Mouse (Mus musculus) heart, adult 2 months (tissue): ENCODE data around the gene Spg11. TPM values are rescaled to one million over a fixed set of nuclear protein-coding genes. Genes with fewer than 3 reads are reported as not detected.

Experiments
- DNase-seq, 2 experiments: peaks; one replicate each; pipeline ENCODE4 v3.0.0; 2021
- H3K27ac ChIP-seq: fragments of 200-600 bp; 2 replicates; pipeline ENCODE4 v1.8.1; 2022
- H3K27me3 ChIP-seq: fragments of 200-500 bp; 2 replicates; pipeline ENCODE4 v1.6.1; 2012; ENCODE audit warnings: mild to moderate bottlenecking, low read length, inconsistent platforms, mixed read lengths; ENCODE audit not compliant: control insufficient read depth, insufficient read depth
- H3K36me3 ChIP-seq: fragments of 200-500 bp; 2 replicates; pipeline ENCODE4 v1.6.1; 2012; ENCODE audit warnings: low read length, inconsistent platforms; ENCODE audit not compliant: control insufficient read depth, insufficient read depth
- H3K4me1 ChIP-seq: fragments of 200-500 bp; 2 replicates; pipeline ENCODE4 v1.6.1; 2011; ENCODE audit warnings: low read length; ENCODE audit not compliant: control insufficient read depth, insufficient read depth
- H3K4me3 ChIP-seq: fragments of 200-600 bp; 2 replicates; pipeline ENCODE4 v1.8.1; 2022
- H3K79me2 ChIP-seq: fragments of 200-500 bp; replicated peaks from 2 replicates; pipeline ENCODE4 v1.6.1; 2012; ENCODE audit warnings: mild to moderate bottlenecking, inconsistent platforms, low read length, moderate library complexity, mixed read lengths; ENCODE audit not compliant: control insufficient read depth, insufficient read depth
- H3K9ac ChIP-seq: fragments of 200-500 bp; 2 replicates; pipeline ENCODE4 v1.6.1; 2012; ENCODE audit warnings: low read depth, mild to moderate bottlenecking, control low read depth, inconsistent platforms, low read length, mixed read lengths
- CTCF ChIP-seq: fragments of 200-600 bp; IDR thresholded peaks from 2 replicates; pipeline ENCODE4 v1.8.1; 2022; ENCODE audit warnings: antibody characterized with exemption, mild to moderate bottlenecking, moderate library complexity
- EP300 ChIP-seq: fragments of 200-500 bp; IDR thresholded peaks from 2 replicates; pipeline ENCODE4 v1.6.1; 2011; ENCODE audit warnings: low read depth, low read length, control low read depth; ENCODE audit not compliant: insufficient read depth
- POLR2A ChIP-seq: fragments of 200-500 bp; IDR thresholded peaks from 2 replicates; pipeline ENCODE4 v1.6.1; 2011; ENCODE audit warnings: mild to moderate bottlenecking, low read depth, low read length, control low read depth; ENCODE audit not compliant: insufficient read depth
- WGBS: fragments of 180-500 bp; shearing (Covaris S2); methylation state at CpG from one replicate; pipeline ENCODE4 v1.1.7; 2018; 5-methylcytosine and 5-hydroxymethylcytosine counted together
- intact Hi-C: fragments of 180-260 bp; cut with DNase I; formaldehyde crosslinking; loops from one replicate; pipeline ENCODE4 v1.15.1; 2025
- long read RNA-seq: library from polyadenylated mRNA; stranded (forward); transcript quantifications from one replicate; pipeline ENCODE4 v2.0.0, GENCODE M21; 2021
- polyA plus RNA-seq: library from polyadenylated mRNA; depleted of rRNA; stranded (reverse); fragments of >200 nt; gene quantifications from 2 replicates; pipeline ENCODE4 v1.2.3, GENCODE M21; 2012; rRNA removed
- total RNA-seq, 2 experiments: library from RNA; stranded (reverse); gene quantifications; 2 replicates each; pipeline ENCODE4 v1.2.3; 2021

Gene Spg11
- 10 to 100 TPM; 10.8 to 11.3 TPM for total RNA-seq
- polyA plus RNA-seq = 3.8 and 6.7 TPM in 2 replicates
- long read RNA-seq, full-length matches to known transcripts = 4 of 6 reads
- long read RNA-seq, partial matches to known transcripts = 0 of 6 reads
- long read RNA-seq, other reads (novel, unspliced or antisense) = 2 of 6 reads

DNA sequence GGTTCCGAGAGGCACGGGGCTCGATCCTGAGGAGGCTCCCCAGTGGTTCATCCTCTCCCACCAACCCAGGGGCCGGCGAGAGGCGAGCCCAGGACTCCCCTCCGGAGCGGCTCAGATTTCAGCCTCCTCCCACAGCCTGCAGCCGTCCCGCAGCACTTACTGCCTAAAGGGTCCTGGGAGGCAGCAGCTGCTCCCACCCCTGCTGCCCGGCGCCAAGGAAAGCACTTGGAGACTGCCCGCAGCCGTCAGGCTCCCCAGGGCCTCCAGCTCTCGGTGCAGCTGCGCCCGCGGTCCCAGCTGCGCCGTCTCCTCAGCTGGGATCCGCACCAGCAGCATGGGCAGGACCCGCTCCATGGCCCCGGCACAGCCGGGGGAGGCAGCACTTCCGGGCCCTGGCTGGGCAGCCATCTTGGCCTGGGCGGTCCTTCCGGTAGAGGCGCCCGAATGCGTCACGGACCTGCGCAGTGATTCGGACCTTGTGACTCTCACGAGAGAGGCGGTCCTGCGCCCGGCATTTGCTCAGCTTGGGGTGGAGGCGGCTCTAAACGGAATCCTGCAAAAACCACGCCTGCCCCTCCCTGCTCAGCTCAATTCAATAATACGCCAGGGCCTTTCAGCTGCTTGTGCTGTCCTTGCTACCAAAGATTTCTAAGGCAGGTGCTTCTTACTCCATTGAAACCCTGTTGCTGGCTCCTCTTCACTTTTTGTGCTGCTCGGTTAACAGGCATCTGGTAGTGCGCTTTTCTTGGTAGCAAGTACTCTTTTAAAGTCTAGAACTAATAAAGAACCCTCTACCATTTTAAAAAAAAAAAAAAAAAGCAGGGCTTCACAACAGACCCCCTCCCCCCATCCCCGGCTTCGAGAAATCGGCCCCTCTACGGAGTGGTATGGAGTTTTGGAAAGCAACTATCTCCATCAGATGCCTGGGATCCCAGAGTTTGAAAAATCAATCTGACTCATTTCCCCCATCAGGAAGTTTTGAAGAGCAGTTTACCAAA lies at the start of gene Spg11:
Spg11 (minus strand) TSS at position 426 of the 998 bp plus-strand sequence.
- H3K9ac ChIP-seq = peak within 1 kb of the TSS; percentile 92
- no peaks in the 10 kb centered on the region for H3K79me2 ChIP-seq
- DNase-seq = peak; percentile 98
- H3K27ac ChIP-seq = peak within 1 kb of the TSS; percentile 98
- peak within 1 kb of the TSS; percentile 96 for H3K4me3 ChIP-seq
- peaks cover 5% of the 10 kb centered on the region for H3K36me3 ChIP-seq
- TF ChIP-seq EP300 = peak; percentile 83; the same call in 1 of the 2 replicates
- no peak for TF ChIP-seq CTCF
- TF ChIP-seq POLR2A = peak; percentile 95
- H3K27me3 ChIP-seq = no peaks in the 10 kb centered on the region
- peaks cover 3% of the 10 kb centered on the region for H3K4me1 ChIP-seq
- under 1% methylated on average over 47 of the region's 47 CpGs for WGBS
- intact Hi-C loops = loop anchor here (1.0 to 5.0 kb wide), 3 partner anchors 30 to 91 kb away; partner anchors contain the start of genes Eif3j1 and Trim69

DNA sequence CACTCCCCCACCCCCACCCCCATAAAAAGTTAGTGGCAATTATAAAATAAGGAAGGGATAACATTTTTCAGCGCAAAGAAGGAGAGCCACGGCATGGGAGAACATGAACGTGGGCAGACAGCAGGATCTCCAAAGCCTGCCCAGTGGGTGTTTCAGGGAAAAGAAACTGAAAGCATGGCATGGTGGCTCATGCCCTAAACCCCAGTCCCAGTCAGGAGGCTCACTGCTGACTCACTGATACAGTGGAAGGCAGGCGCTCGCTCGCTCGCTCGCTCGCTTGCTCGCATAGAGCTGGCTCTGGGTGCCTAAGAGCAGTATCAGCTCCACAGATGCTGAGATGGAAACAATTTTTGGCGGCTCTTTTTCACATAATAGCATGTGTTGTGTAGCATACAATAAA lies 46.1 kb upstream of the Spg11 start:
- WGBS = 69% methylated on average over 11 of the region's 11 CpGs
- Histone ChIP-seq H3K79me2 (no peaks in the 10 kb centered on the region), H3K4me1 (peaks cover 3% of the 10 kb centered on the region), H3K27me3 (no peaks in the 10 kb centered on the region), H3K27ac (no peak overlapping the region), H3K4me3 (no peak overlapping the region), H3K36me3 (no peaks in the 10 kb centered on the region), H3K9ac (no peak overlapping the region; the same call in 1 of the 2 replicates)
- TF ChIP-seq CTCF = no peak
- 0 out of 2 replicates have a peak, but pooled peaks have one; percentile 22 for TF ChIP-seq POLR2A
- no peak for TF ChIP-seq EP300
- DNase-seq = no peak
- intact Hi-C loops = no loop called here

GRCm38 (mm10) chr2:122163430-122164195 lies 45.4 kb upstream of the Spg11 start:
- intact Hi-C loops = no loop called here
- DNase-seq = no peak
- Histone ChIP-seq H3K4me1 (peaks cover 3% of the 10 kb centered on the region), H3K79me2 (no peaks in the 10 kb centered on the region), H3K4me3 (no peak overlapping the region), H3K27ac (no peak overlapping the region), H3K36me3 (no peaks in the 10 kb centered on the region), H3K9ac (no peak overlapping the region), H3K27me3 (no peaks in the 10 kb centered on the region)
- no peak for TF ChIP-seq POLR2A
- no peak for TF ChIP-seq CTCF
- TF ChIP-seq EP300 = no peak
- WGBS = 59% methylated on average over 13 of the region's 13 CpGs

- no peaks in the 10 kb centered on the region for H3K79me2 ChIP-seq
- H3K4me3 ChIP-seq = no peak overlapping the region
- H3K27me3 ChIP-seq = no peaks in the 10 kb centered on the region
- H3K36me3 ChIP-seq = no peaks in the 10 kb centered on the region
- H3K9ac ChIP-seq = no peak overlapping the region
- H3K4me1 ChIP-seq = peaks cover 3% of the 10 kb centered on the region
- H3K27ac ChIP-seq = no peak overlapping the region
- TF ChIP-seq POLR2A (no peak), EP300 (no peak), CTCF (no peak)
- intact Hi-C loops = no loop called here
- no peak for DNase-seq
- WGBS = 90% methylated on average over 2 of the region's 2 CpGs
Measured at GRCm38 (mm10) chr2:122162529-122162928, 44.3 kb upstream of the Spg11 start.

DNA sequence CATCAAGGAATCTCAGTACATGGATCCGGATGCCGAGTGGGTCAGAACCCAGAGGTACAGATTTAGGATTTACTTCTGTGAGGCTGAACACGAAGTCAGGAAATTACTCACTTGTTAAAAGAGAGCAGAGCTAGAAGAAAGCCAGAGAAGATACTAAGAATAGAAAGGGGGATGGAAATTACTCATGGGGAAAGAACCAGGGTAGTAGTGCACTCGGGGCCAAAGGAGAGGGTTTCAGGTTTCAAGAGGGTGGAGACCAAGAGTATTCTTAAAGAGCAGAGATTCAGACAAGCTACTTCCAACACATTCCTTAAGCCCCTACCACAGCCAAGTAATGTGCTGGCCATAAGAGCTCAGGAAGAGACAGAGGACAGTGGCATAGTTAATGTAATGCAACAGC lies 43.4 kb upstream of the Spg11 start:
- no peak for TF ChIP-seq EP300
- no peak for TF ChIP-seq CTCF
- TF ChIP-seq POLR2A = no peak
- Histone ChIP-seq H3K4me3 (no peak overlapping the region), H3K36me3 (no peaks in the 10 kb centered on the region), H3K4me1 (peaks cover 3% of the 10 kb centered on the region), H3K9ac (no peak overlapping the region), H3K27me3 (no peaks in the 10 kb centered on the region), H3K79me2 (no peaks in the 10 kb centered on the region), H3K27ac (no peak overlapping the region; the same call in 1 of the 2 replicates)
- WGBS = 3% methylated on average over 4 of the region's 4 CpGs
- intact Hi-C loops = loop anchor here (2.0 kb wide), 1 partner anchor 45 kb away; no protein-coding TSS in a partner anchor
- DNase-seq = no peak
